7 mouse cellular contexts compared by ENCODE assay signal in genomic region chr12:72441839-72442576, GRCm38 (mm10). TPM values are rescaled to one million over a fixed set of nuclear protein-coding genes. Genes with fewer than 3 reads are reported as not detected.
DNase-seq lines count a peak whose midpoint lies in the region; ATAC-seq and TF ChIP-seq lines count a peak whose summit lies in the region.

TSS of gene Lrrc9 (plus strand) at chr12:72441866.

- DNase-seq in liver, adult 2 months (ENCODE audit: extremely low read depth, low read depth, low spot score): peak; percentile 11

- 0 out of 2 replicates have a peak, but pooled peaks cover 4% of the 10 kb centered on the region for H3K4me1 ChIP-seq in bone marrow macrophage, adult 2 months (ENCODE audit: control insufficient read depth, insufficient read depth, low read length)
- H3K4me1 ChIP-seq in embryonic facial prominence, embryonic 15.5 days: peaks cover 8% of the 10 kb centered on the region
- H3K4me1 ChIP-seq in heart, embryonic 13.5 days: 0 out of 2 replicates have a peak, but pooled peaks cover 7% of the 10 kb centered on the region
- no peaks in the 10 kb centered on the region for H3K4me1 ChIP-seq in kidney, embryonic 14.5 days (ENCODE audit: control insufficient read depth, insufficient read depth, low read length)
- no peaks in the 10 kb centered on the region; the same call in 1 of the 2 replicates for H3K4me1 ChIP-seq in liver, adult 2 months (ENCODE audit: control insufficient read depth, insufficient read depth, low read length)
- H3K4me1 ChIP-seq in midbrain, embryonic 15.5 days: peaks cover 22% of the 10 kb centered on the region
- H3K4me1 ChIP-seq in testis, adult 2 months (ENCODE audit: control insufficient read depth, insufficient read depth, low read length): no peaks in the 10 kb centered on the region; the same call in 1 of the 2 replicates

- TF ChIP-seq POLR2A in bone marrow macrophage, adult 2 months (IDR thresholded peaks at IDR 0.05; ENCODE audit: borderline replicate concordance, low read depth, low read length): no peak
- TF ChIP-seq POLR2A in liver, adult 2 months (IDR thresholded peaks at IDR 0.05; ENCODE audit: extremely low read depth, insufficient read depth, low read length): no peak
- peak; percentile 38 for TF ChIP-seq POLR2A in testis, adult 2 months (IDR thresholded peaks at IDR 0.05; ENCODE audit: control insufficient read depth, low read depth, low read length)

- ATAC-seq in embryonic facial prominence, embryonic 15.5 days (ENCODE audit: insufficient number of reproducible peaks, low FRiP score, low TSS enrichment, low read depth): peak; percentile 79
- peak; percentile 61 for ATAC-seq in heart, embryonic 13.5 days (ENCODE audit: extremely low read depth, insufficient number of reproducible peaks, low FRiP score, low TSS enrichment)
- ATAC-seq in kidney, embryonic 14.5 days (ENCODE audit: low FRiP score, low TSS enrichment): peak; percentile 98
- peak; percentile 82 for ATAC-seq in midbrain, embryonic 15.5 days (replicated peaks)

- no peaks in the 10 kb centered on the region for H3K9me3 ChIP-seq in embryonic facial prominence, embryonic 15.5 days (replicated peaks)
- H3K9me3 ChIP-seq in heart, embryonic 13.5 days: no peaks in the 10 kb centered on the region
- no peaks in the 10 kb centered on the region for H3K9me3 ChIP-seq in kidney, embryonic 14.5 days (ENCODE audit: control insufficient read depth, low read length)
- H3K9me3 ChIP-seq in midbrain, embryonic 15.5 days: no peaks in the 10 kb centered on the region

- no peak within 1 kb of the TSS for H3K27ac ChIP-seq in bone marrow macrophage, adult 2 months (ENCODE audit: insufficient read depth, low read depth, low read length)
- no peak within 1 kb of the TSS for H3K27ac ChIP-seq in embryonic facial prominence, embryonic 15.5 days (replicated peaks)
- 0 out of 2 replicates have a peak within 1 kb of the TSS, but pooled peaks have one; percentile 1 for H3K27ac ChIP-seq in heart, embryonic 13.5 days (replicated peaks)
- H3K27ac ChIP-seq in kidney, embryonic 14.5 days (ENCODE audit: low read depth, low read length): no peak within 1 kb of the TSS
- no peak within 1 kb of the TSS for H3K27ac ChIP-seq in liver, adult 2 months (replicated peaks; ENCODE audit: insufficient read depth, low read depth, low read length)
- H3K27ac ChIP-seq in midbrain, embryonic 15.5 days: peak within 1 kb of the TSS; percentile 42; the same call in 1 of the 2 replicates
- H3K27ac ChIP-seq in testis, adult 2 months (ENCODE audit: control insufficient read depth, insufficient read depth, low read depth, low read length): peak within 1 kb of the TSS; percentile 97

- WGBS in embryonic facial prominence, embryonic 15.5 days: under 1% methylated on average over 31 of the region's 31 CpGs
- under 1% methylated on average over 31 of the region's 31 CpGs for WGBS in heart, embryonic 13.5 days
- under 1% methylated on average over 31 of the region's 31 CpGs for WGBS in kidney, embryonic 14.5 days
- 4% methylated on average over 31 of the region's 31 CpGs for whole genome bisulfite sequencing in liver, adult 2 months
- WGBS in midbrain, embryonic 15.5 days: under 1% methylated on average over 31 of the region's 31 CpGs

- peak within 1 kb of the TSS; percentile 84 for H3K4me2 ChIP-seq in embryonic facial prominence, embryonic 15.5 days (replicated peaks)
- peak within 1 kb of the TSS; percentile 88 for H3K4me2 ChIP-seq in heart, embryonic 13.5 days
- peak within 1 kb of the TSS; percentile 84 for H3K4me2 ChIP-seq in kidney, embryonic 14.5 days (replicated peaks; ENCODE audit: low read depth, low read length)
- peak within 1 kb of the TSS; percentile 84 for H3K4me2 ChIP-seq in midbrain, embryonic 15.5 days

- H3K4me3 ChIP-seq in bone marrow macrophage, adult 2 months (ENCODE audit: insufficient read depth, low read length): peak within 1 kb of the TSS; percentile 35
- peak within 1 kb of the TSS; percentile 45 for H3K4me3 ChIP-seq in embryonic facial prominence, embryonic 15.5 days (replicated peaks)
- H3K4me3 ChIP-seq in heart, embryonic 13.5 days: peak within 1 kb of the TSS; percentile 56
- peak within 1 kb of the TSS; percentile 48 for H3K4me3 ChIP-seq in kidney, embryonic 14.5 days (ENCODE audit: low read length)
- peak within 1 kb of the TSS; percentile 23 for H3K4me3 ChIP-seq in liver, adult 2 months (ENCODE audit: insufficient read depth, low read depth, low read length)
- peak within 1 kb of the TSS; percentile 47 for H3K4me3 ChIP-seq in midbrain, embryonic 15.5 days
- H3K4me3 ChIP-seq in testis, adult 2 months (ENCODE audit: control insufficient read depth, low read depth, low read length): peak within 1 kb of the TSS; percentile 99

- H3K27me3 ChIP-seq in embryonic facial prominence, embryonic 15.5 days: no peaks in the 10 kb centered on the region
- no peaks in the 10 kb centered on the region for H3K27me3 ChIP-seq in heart, embryonic 13.5 days (replicated peaks)
- no peaks in the 10 kb centered on the region for H3K27me3 ChIP-seq in kidney, embryonic 14.5 days (ENCODE audit: control insufficient read depth, insufficient read depth, low read length)
- no peaks in the 10 kb centered on the region for H3K27me3 ChIP-seq in liver, adult 2 months (ENCODE audit: control insufficient read depth, insufficient read depth, low read length)
- H3K27me3 ChIP-seq in midbrain, embryonic 15.5 days (replicated peaks): no peaks in the 10 kb centered on the region
- no peaks in the 10 kb centered on the region for H3K27me3 ChIP-seq in testis, adult 2 months (ENCODE audit: control insufficient read depth, insufficient read depth, low read length)

- TF ChIP-seq CTCF in bone marrow macrophage, adult 2 months (IDR thresholded peaks at IDR 0.05; ENCODE audit: low read depth, low read length): no peak
- TF ChIP-seq CTCF in liver, adult 2 months (IDR thresholded peaks at IDR 0.05; ENCODE audit: low read depth, low read length): no peak
- no peak for TF ChIP-seq CTCF in testis, adult 2 months (IDR thresholded peaks at IDR 0.05; ENCODE audit: control insufficient read depth, insufficient read depth, insufficient replicate concordance, low read depth, low read length)

- no peaks in the 10 kb centered on the region for H3K36me3 ChIP-seq in embryonic facial prominence, embryonic 15.5 days
- H3K36me3 ChIP-seq in heart, embryonic 13.5 days: no peaks in the 10 kb centered on the region
- no peaks in the 10 kb centered on the region for H3K36me3 ChIP-seq in kidney, embryonic 14.5 days (ENCODE audit: control insufficient read depth, insufficient read depth, low read length)
- no peaks in the 10 kb centered on the region for H3K36me3 ChIP-seq in liver, adult 2 months (ENCODE audit: control insufficient read depth, insufficient read depth, low read length)
- H3K36me3 ChIP-seq in midbrain, embryonic 15.5 days (replicated peaks): no peaks in the 10 kb centered on the region
- no peaks in the 10 kb centered on the region for H3K36me3 ChIP-seq in testis, adult 2 months (ENCODE audit: control insufficient read depth, insufficient read depth, low read length)

- no peaks in the 10 kb centered on the region for H3K79me2 ChIP-seq in liver, adult 2 months (ENCODE audit: control insufficient read depth, insufficient read depth, low read length)

- no peak within 1 kb of the TSS; the same call in 1 of the 2 replicates for H3K9ac ChIP-seq in embryonic facial prominence, embryonic 15.5 days
- H3K9ac ChIP-seq in heart, embryonic 13.5 days: peak within 1 kb of the TSS; percentile 84
- H3K9ac ChIP-seq in kidney, embryonic 14.5 days (ENCODE audit: low read depth, low read length): peak within 1 kb of the TSS; percentile 57; the same call in 1 of the 2 replicates
- peak within 1 kb of the TSS; percentile 5; the same call in 1 of the 2 replicates for H3K9ac ChIP-seq in liver, adult 2 months (ENCODE audit: low read depth, low read length)
- H3K9ac ChIP-seq in midbrain, embryonic 15.5 days: peak within 1 kb of the TSS; percentile 31

RNA-seq across cellular contexts. Expression of gene Lrrc9, which starts in this region (rescaled TPM):
- polyA plus RNA-seq in bone marrow macrophage, adult 2 months (2012; ENCODE audit: insufficient read depth, insufficient read length, missing spikeins): not detected in 2 replicates
- polyA plus RNA-seq in embryonic facial prominence, embryonic 15.5 days (2015; fragmentation: Nextera tagmentation; extraction: Ambion mirVana): 0.48 and 0.54 TPM in 2 replicates
- polyA plus RNA-seq in heart, embryonic 13.5 days (2015; fragmentation: Nextera tagmentation; extraction: Ambion mirVana): 0.79 and 1.0 TPM in 2 replicates
- polyA plus RNA-seq in kidney, embryonic 14.5 days (2014; fragmentation: Nextera tagmentation; extraction: Ambion mirVana): 0.80 and 0.96 TPM in 2 replicates
- under 0.01 TPM in 1 of 2 replicates, not detected in the other for total RNA-seq in liver, adult 2 months (2014; rRNA removed)
- polyA plus RNA-seq in liver, adult 2 months (2012; rRNA removed): not detected in 2 replicates
- polyA plus RNA-seq in midbrain, embryonic 15.5 days (2015; fragmentation: Nextera tagmentation; extraction: Ambion mirVana): 4.0 and 4.3 TPM in 2 replicates
- polyA plus RNA-seq in testis, adult 2 months (2012; rRNA removed): 69.3 and 73.4 TPM in 2 replicates

Comparison
In these comparisons a context has a peak if more than half of its experiments do, and no peak if none do; other contexts are left out.
1. RNA of gene Lrrc9 (polyA plus RNA-seq): 69.3 to 73.4 TPM in testis, adult 2 months; 4.0 to 4.3 TPM in midbrain, embryonic 15.5 days, 0.80 to 0.96 TPM in kidney, embryonic 14.5 days, 0.79 to 1.0 TPM in heart, embryonic 13.5 days, 0.48 to 0.54 TPM in embryonic facial prominence, embryonic 15.5 days, not detected in bone marrow macrophage, adult 2 months and not detected in liver, adult 2 months; every median in the first group is over 10 times any median in the second.
2. Peak in ATAC-seq, H3K4me3 ChIP-seq and H3K4me2 ChIP-seq in embryonic facial prominence, embryonic 15.5 days; RNA of the gene not detected or under 1 TPM.
3. Peak in ATAC-seq, H3K4me3 ChIP-seq, H3K9ac ChIP-seq and H3K4me2 ChIP-seq in kidney, embryonic 14.5 days; RNA of the gene not detected or under 1 TPM.
4. Peak in DNase-seq, H3K4me3 ChIP-seq and H3K9ac ChIP-seq in liver, adult 2 months; RNA of the gene not detected or under 1 TPM.
5. H3K27ac ChIP-seq: peak in heart, embryonic 13.5 days (single experiment), midbrain, embryonic 15.5 days (single experiment) and testis, adult 2 months (single experiment); none in bone marrow macrophage, adult 2 months (single experiment), embryonic facial prominence, embryonic 15.5 days (single experiment), kidney, embryonic 14.5 days (single experiment) and liver, adult 2 months (single experiment).
6. H3K4me3 ChIP-seq: peak in every context shown above with its lines; median percentile 99 in testis, adult 2 months; 56 in heart, embryonic 13.5 days; 48 in kidney, embryonic 14.5 days; 47 in midbrain, embryonic 15.5 days; 45 in embryonic facial prominence, embryonic 15.5 days; 35 in bone marrow macrophage, adult 2 months; 23 in liver, adult 2 months.
7. Peak in every context shown above with its lines, with median percentiles within 50 percentile points of each other: ATAC-seq and H3K4me2 ChIP-seq.